Mouse (Mus musculus) forebrain, embryonic 12.5 days (tissue): ENCODE data around the gene Znrf1. TPM values are rescaled to one million over a fixed set of nuclear protein-coding genes. Genes with fewer than 3 reads are reported as not detected.

Experiments
- ATAC-seq: fragments of 200-750 bp; cut with Nextera tagmentation; 2 replicates; pipeline ENCODE4 v1.8.0; 2017; ENCODE audit warnings: moderate TSS enrichment; ENCODE audit not compliant: low FRiP score
- H3K27ac ChIP-seq: fragments of 300-500 bp; sonication (generic); 2 replicates; pipeline ENCODE4 v1.5.1; 2016; ENCODE audit warnings: mild to moderate bottlenecking
- H3K27me3 ChIP-seq: fragments of 300-500 bp; sonication (generic); 2 replicates; pipeline ENCODE4 v1.6.1; 2016; ENCODE audit warnings: mild to moderate bottlenecking
- H3K36me3 ChIP-seq: fragments of 300-500 bp; sonication (generic); replicated peaks from 2 replicates; pipeline ENCODE4 v1.6.1; 2016; ENCODE audit warnings: mild to moderate bottlenecking
- H3K4me1 ChIP-seq: fragments of 300-500 bp; sonication (generic); 2 replicates; pipeline ENCODE4 v1.6.1; 2016
- H3K4me2 ChIP-seq: fragments of 300-500 bp; sonication (generic); 2 replicates; pipeline ENCODE4 v1.6.1; 2016; ENCODE audit warnings: mild to moderate bottlenecking, moderate library complexity
- H3K4me3 ChIP-seq: fragments of 300-500 bp; sonication (generic); replicated peaks from 2 replicates; pipeline ENCODE4 v1.5.1; 2016; ENCODE audit warnings: mild to moderate bottlenecking
- H3K9ac ChIP-seq: fragments of 300-500 bp; sonication (generic); 2 replicates; pipeline ENCODE4 v1.6.1; 2016; ENCODE audit warnings: mild to moderate bottlenecking
- H3K9me3 ChIP-seq: fragments of 300-500 bp; sonication (generic); 2 replicates; pipeline ENCODE4 v1.6.1; 2016
- WGBS: fragments of 180-500 bp; shearing (Covaris S2); methylation state at CpG from one replicate; pipeline ENCODE4 v1.1.7; 2016; 5-methylcytosine and 5-hydroxymethylcytosine counted together
- polyA plus RNA-seq: library from polyadenylated mRNA; unstranded; fragments of >200 nt; fragmentation: Nextera tagmentation; extraction: Ambion mirVana; gene quantifications from 2 replicates; pipeline ENCODE4 v1.2.1, GENCODE M21; 2016

The Znrf1 gene
- polyA plus RNA-seq, 1 experiment from 2014 or later = 73.8 TPM

GRCm38 (mm10) chr8:111575492-111575891 is 39.6 kb downstream of the Znrf1 start:
- WGBS = 92% methylated on average over 4 of the region's 4 CpGs
- no peak for ATAC-seq
- Histone ChIP-seq H3K4me1 (peaks cover 30% of the 10 kb centered on the region), H3K27ac (no peak overlapping the region), H3K9me3 (no peaks in the 10 kb centered on the region), H3K4me2 (no peak overlapping the region), H3K9ac (no peak overlapping the region), H3K36me3 (peaks cover 4% of the 10 kb centered on the region), H3K4me3 (no peak overlapping the region), H3K27me3 (no peaks in the 10 kb centered on the region)

DNA sequence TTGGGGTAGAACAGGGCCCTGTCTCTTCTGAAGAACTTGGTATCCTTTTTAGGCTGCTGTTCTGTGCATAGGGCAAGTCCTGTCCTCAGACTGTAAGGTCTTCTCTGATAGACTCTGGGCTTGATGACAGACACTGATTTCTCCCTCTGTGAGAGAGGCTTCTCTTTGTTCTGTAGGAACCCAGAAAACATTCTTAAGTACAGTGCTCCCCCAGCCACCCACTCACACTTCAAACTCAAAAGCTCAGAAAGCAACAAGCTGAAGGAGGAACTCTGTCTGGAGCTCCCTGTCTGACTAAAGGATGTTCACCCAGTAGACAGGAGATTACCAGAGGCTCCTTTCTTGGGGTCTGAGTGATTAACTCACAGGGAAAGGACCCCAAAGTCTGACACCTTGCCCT is 40.6 kb downstream of the Znrf1 start:
- H3K9ac ChIP-seq = no peak overlapping the region
- H3K4me2 ChIP-seq = no peak overlapping the region
- H3K4me1 ChIP-seq = peaks cover 30% of the 10 kb centered on the region
- H3K36me3 ChIP-seq = peaks cover 4% of the 10 kb centered on the region
- no peaks in the 10 kb centered on the region for H3K9me3 ChIP-seq
- ATAC-seq = no peak
- H3K27ac ChIP-seq = no peak overlapping the region
- H3K27me3 ChIP-seq = no peaks in the 10 kb centered on the region
- H3K4me3 ChIP-seq = no peak overlapping the region

GRCm38 (mm10) chr8:111577880-111578533 is 42.1 kb downstream of the Znrf1 start:
- ATAC-seq = no peak
- H3K9me3 ChIP-seq = no peaks in the 10 kb centered on the region
- WGBS = 93% methylated on average over 9 of the region's 9 CpGs
- no peak overlapping the region for H3K4me3 ChIP-seq
- no peak overlapping the region for H3K9ac ChIP-seq
- H3K36me3 ChIP-seq = peaks cover 4% of the 10 kb centered on the region
- no peak overlapping the region for H3K4me2 ChIP-seq
- peaks cover 21% of the 10 kb centered on the region for H3K4me1 ChIP-seq
- H3K27ac ChIP-seq = no peak overlapping the region
- no peaks in the 10 kb centered on the region for H3K27me3 ChIP-seq

DNA sequence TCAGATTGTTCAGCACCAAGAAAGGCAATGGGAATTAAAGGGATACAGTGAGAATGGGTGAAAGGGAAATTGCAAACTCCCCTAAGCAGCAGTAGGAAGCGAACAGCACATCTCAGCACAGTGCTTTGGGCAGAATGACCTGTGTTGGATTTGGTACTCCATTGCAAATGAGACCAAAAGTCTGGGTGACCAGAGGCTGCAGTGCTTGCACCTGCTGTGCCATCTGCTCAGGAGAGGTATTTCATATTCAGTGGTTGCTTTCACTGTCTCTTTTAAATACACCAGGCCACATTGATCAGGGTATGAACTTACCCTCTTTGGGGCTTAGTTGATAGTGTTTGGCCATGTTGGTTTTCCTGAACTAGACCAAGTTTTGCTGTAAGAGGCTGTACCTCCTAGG is 43.4 kb downstream of the Znrf1 start:
- H3K27ac ChIP-seq = no peak overlapping the region
- 88% methylated on average over 1 of the region's 1 CpGs for WGBS
- no peak overlapping the region for H3K9ac ChIP-seq
- peaks cover 4% of the 10 kb centered on the region for H3K36me3 ChIP-seq
- no peaks in the 10 kb centered on the region for H3K27me3 ChIP-seq
- H3K9me3 ChIP-seq = no peaks in the 10 kb centered on the region
- no peak for ATAC-seq
- H3K4me2 ChIP-seq = no peak overlapping the region
- H3K4me3 ChIP-seq = no peak overlapping the region
- peaks cover 13% of the 10 kb centered on the region; the same call in 1 of the 2 replicates for H3K4me1 ChIP-seq

DNA sequence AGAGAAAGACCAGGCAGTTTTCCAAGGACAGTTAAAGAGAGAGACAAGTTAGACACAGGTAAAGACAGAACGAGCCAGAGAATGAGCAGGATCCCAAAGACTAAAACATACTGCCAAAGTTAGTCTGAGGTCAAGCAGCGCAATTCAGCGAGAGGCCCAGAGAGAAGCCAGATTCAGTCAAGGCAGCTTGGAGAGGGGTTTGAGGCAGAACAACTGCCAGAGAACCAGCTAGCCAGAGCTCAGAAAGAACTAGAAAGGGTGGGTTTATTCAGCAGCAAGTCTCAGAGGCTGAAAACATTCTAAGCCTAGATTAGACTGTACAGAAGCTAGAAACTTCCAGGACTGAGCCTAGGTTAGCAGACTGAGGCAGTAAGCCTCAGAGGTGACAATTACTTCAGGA is 44.4 kb downstream of the Znrf1 start:
- Histone ChIP-seq H3K4me1 (peaks cover 13% of the 10 kb centered on the region; the same call in 1 of the 2 replicates), H3K27me3 (no peaks in the 10 kb centered on the region), H3K9me3 (no peaks in the 10 kb centered on the region), H3K9ac (no peak overlapping the region), H3K27ac (no peak overlapping the region), H3K4me3 (no peak overlapping the region), H3K36me3 (peaks cover 4% of the 10 kb centered on the region), H3K4me2 (no peak overlapping the region)
- no peak for ATAC-seq
- WGBS = 92% methylated on average over 3 of the region's 3 CpGs

DNA sequence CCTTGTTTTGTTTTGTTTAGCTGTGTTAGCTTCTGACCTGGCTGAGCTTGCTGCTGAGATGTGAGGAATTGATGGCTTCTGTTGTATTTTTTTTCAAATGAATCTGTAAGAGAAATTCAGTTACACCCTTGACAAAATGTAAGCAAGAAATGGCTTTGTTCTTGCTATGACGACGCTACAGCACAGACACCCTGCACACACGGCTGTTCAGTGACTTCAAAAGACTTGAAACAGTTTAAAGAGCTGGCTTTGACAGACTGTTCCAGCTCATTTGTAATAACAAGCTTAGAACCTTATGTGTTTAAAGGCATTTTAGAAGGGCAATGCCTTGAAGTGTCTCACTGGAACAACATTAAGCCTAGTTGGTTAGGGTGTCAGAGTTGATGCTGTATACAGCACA is 46.5 kb downstream of the Znrf1 start:
- WGBS = 86% methylated on average over 3 of the region's 3 CpGs
- ATAC-seq = no peak
- no peak overlapping the region for H3K27ac ChIP-seq

DNA sequence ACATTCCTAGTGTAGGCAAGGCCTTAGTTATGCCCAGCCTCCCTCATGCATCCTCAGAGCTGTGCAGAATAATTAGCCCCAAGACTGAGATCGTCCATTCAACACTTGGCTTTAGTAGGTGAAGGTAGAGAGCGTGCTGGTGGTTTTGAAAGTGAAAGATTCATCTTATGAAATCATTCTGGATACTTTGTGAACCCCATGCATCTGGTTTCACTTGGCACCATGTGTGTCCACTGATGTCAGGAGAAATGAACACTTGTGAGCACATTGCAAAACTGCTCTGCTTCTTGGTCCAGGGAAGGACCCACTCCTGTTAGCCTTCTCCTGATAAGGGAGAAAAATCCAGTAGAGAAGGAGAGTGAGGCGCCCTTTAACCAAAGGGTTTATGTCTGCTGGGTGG is 49.0 kb downstream of the Znrf1 start:
- ATAC-seq = no peak
- Histone ChIP-seq H3K4me1 (peaks cover 6% of the 10 kb centered on the region; the same call in 1 of the 2 replicates), H3K4me3 (no peak overlapping the region), H3K27me3 (no peaks in the 10 kb centered on the region), H3K36me3 (no peaks in the 10 kb centered on the region), H3K9me3 (no peaks in the 10 kb centered on the region), H3K27ac (no peak overlapping the region), H3K9ac (no peak overlapping the region), H3K4me2 (no peak overlapping the region)
- 87% methylated on average over 3 of the region's 3 CpGs for WGBS

More for the DNA sequence above, 46.5 kb downstream of the Znrf1 start:
- H3K4me3 ChIP-seq = no peak overlapping the region
- H3K36me3 ChIP-seq = no peaks in the 10 kb centered on the region
- peaks cover 13% of the 10 kb centered on the region; the same call in 1 of the 2 replicates for H3K4me1 ChIP-seq
- no peak overlapping the region for H3K9ac ChIP-seq
- H3K27me3 ChIP-seq = no peaks in the 10 kb centered on the region
- H3K9me3 ChIP-seq = no peaks in the 10 kb centered on the region
- H3K4me2 ChIP-seq = no peak overlapping the region

GRCm38 (mm10) chr8:111587545-111588094 is 51.7 kb downstream of the Znrf1 start:
- Histone ChIP-seq H3K4me2 (no peak overlapping the region), H3K4me3 (no peak overlapping the region), H3K4me1 (peaks cover 11% of the 10 kb centered on the region), H3K9me3 (no peaks in the 10 kb centered on the region), H3K9ac (no peak overlapping the region), H3K36me3 (no peaks in the 10 kb centered on the region), H3K27ac (no peak overlapping the region), H3K27me3 (no peaks in the 10 kb centered on the region)
- no peak for ATAC-seq
- WGBS = 91% methylated on average over 1 of the region's 1 CpGs

GRCm38 (mm10) chr8:111588336-111588735 is 52.4 kb downstream of the Znrf1 start:
- Histone ChIP-seq H3K9ac (no peak overlapping the region), H3K9me3 (no peaks in the 10 kb centered on the region), H3K27ac (no peak overlapping the region), H3K4me2 (no peak overlapping the region), H3K4me1 (peaks cover 18% of the 10 kb centered on the region), H3K27me3 (no peaks in the 10 kb centered on the region), H3K36me3 (no peaks in the 10 kb centered on the region), H3K4me3 (no peak overlapping the region)
- 100% methylated on average over 2 of the region's 2 CpGs for WGBS
- no peak for ATAC-seq

DNA sequence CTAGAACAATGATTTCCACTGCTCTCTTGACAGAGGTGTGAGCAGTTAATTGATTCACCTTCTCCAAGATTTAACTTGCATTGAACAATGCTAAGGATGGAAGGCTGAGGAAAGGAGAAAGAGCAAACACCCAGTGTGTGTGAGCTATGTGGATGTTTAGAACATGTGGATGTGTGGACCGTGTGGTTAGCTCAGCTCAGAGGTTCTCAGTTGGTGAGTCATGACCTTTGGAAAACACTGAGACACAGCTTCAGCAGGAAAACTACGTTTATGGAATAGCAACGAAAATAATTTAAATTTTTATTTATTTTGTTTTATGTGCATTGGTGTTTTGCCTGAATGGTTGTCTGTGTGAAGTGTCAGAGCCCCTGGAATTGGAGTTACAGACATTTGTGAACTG is 54.3 kb downstream of the Znrf1 start:
- Histone ChIP-seq H3K4me3 (no peak overlapping the region), H3K27ac (no peak overlapping the region), H3K9me3 (no peaks in the 10 kb centered on the region), H3K27me3 (no peaks in the 10 kb centered on the region), H3K9ac (no peak overlapping the region), H3K36me3 (no peaks in the 10 kb centered on the region), H3K4me1 (peaks cover 33% of the 10 kb centered on the region), H3K4me2 (no peak overlapping the region)
- 86% methylated on average over 3 of the region's 3 CpGs for WGBS
- ATAC-seq = no peak

GRCm38 (mm10) chr8:111591176-111591575 is 55.3 kb downstream of the Znrf1 start:
- Histone ChIP-seq H3K27ac (no peak overlapping the region), H3K4me2 (no peak overlapping the region), H3K9ac (no peak overlapping the region), H3K9me3 (no peaks in the 10 kb centered on the region), H3K27me3 (no peaks in the 10 kb centered on the region), H3K4me3 (no peak overlapping the region), H3K36me3 (no peaks in the 10 kb centered on the region), H3K4me1 (peaks cover 41% of the 10 kb centered on the region)
- ATAC-seq = no peak

GRCm38 (mm10) chr8:111592390-111592910 is 56.6 kb downstream of the Znrf1 start:
- H3K27me3 ChIP-seq = no peaks in the 10 kb centered on the region
- H3K36me3 ChIP-seq = no peaks in the 10 kb centered on the region

More at GRCm38 (mm10) chr8:111592390-111592910, 56.6 kb downstream of the Znrf1 start:
- 57% methylated on average over 7 of the region's 7 CpGs for WGBS
- Histone ChIP-seq H3K9me3 (no peaks in the 10 kb centered on the region), H3K4me1 (peaks cover 45% of the 10 kb centered on the region), H3K27ac (peak overlapping the region; percentile 31; the same call in 1 of the 2 replicates), H3K9ac (no peak overlapping the region), H3K4me3 (no peak overlapping the region), H3K4me2 (no peak overlapping the region)
- ATAC-seq = no peak
